Mouse (Mus musculus): ENCODE measurements around the gene Nelfcd. TPM values are rescaled to one million over a fixed set of nuclear protein-coding genes. Genes with fewer than 3 reads are reported as not detected.

Gene Nelfcd
- polyA plus RNA-seq, 1 experiment from 2014 or later, result 125 TPM

DNA sequence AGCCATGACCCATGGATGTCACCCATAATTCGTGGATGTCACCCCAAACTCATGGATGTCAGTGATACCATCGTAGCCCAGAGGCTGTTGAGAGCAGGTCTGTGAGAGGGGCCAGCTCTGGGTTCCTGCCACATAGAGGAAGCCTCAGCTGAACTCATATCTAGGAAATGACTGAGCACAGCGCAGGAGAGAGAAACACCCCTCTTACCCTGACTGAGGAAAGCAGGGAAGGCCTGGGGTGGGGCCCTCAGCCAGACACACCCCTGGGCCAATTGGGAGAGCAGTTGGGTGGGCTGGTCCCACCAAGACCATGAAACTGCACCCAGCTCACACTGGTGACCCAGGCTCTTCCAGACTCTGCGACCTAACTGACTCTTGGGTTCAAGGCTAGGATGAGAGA, 34.7 kb downstream of the Nelfcd start, which contains the start of gene Tubb1:
Tubb1 (plus strand) TSS at position 343 of the 400 bp plus-strand sequence.
- no peak for ATAC-seq (ENCODE audit: insufficient number of reproducible peaks, insufficient read depth, low FRiP score, low read depth)
- Histone ChIP-seq H3K4me1 (ENCODE audit: control insufficient read depth, insufficient read depth, low read length) (no peaks in the 10 kb centered on the region), H3K4me3 (ENCODE audit: low read depth, low read length) (no peak within 1 kb of the TSS), H3K9me3 (ENCODE audit: control insufficient read depth, low read depth, low read length) (no peaks in the 10 kb centered on the region), H3K27ac (ENCODE audit: low read length) (no peak within 1 kb of the TSS), H3K9ac (replicated peaks; ENCODE audit: low read depth, low read length) (no peak within 1 kb of the TSS), H3K27me3 (ENCODE audit: control insufficient read depth, insufficient read depth, low read length) (no peaks in the 10 kb centered on the region), H3K4me2 (replicated peaks; ENCODE audit: low read depth, low read length) (no peak within 1 kb of the TSS), H3K36me3 (ENCODE audit: control insufficient read depth, insufficient read depth, low read length) (no peaks in the 10 kb centered on the region)
- WGBS, result 70% methylated on average over 4 of the region's 4 CpGs

DNA sequence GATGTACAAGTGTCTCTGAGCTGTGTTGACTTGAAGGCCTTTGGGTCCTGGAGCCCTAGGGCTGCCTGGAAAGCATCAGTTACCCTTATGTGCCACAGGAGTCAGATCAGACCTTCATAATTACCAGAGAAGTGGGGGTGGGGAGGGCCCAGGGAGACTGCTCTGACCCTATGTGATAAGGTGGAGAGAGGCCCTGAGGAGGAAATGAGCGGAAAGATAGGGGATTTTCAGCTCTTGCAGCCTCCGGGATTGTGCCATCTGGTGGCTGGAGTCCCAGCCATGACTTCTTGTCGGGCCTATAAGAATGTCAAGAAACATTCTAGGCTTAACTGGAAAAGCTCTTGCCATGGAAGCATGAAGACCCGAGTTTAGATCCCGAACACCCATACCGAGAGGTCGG, 38.1 kb downstream of the Nelfcd start:
- Histone ChIP-seq H3K4me1 (ENCODE audit: control insufficient read depth, insufficient read depth, low read length) (no peaks in the 10 kb centered on the region), H3K9me3 (ENCODE audit: control insufficient read depth, low read depth, low read length) (no peaks in the 10 kb centered on the region), H3K4me3 (ENCODE audit: low read depth, low read length) (no peak overlapping the region), H3K27ac (ENCODE audit: low read length) (no peak overlapping the region), H3K36me3 (ENCODE audit: control insufficient read depth, insufficient read depth, low read length) (no peaks in the 10 kb centered on the region), H3K9ac (replicated peaks; ENCODE audit: low read depth, low read length) (no peak overlapping the region), H3K27me3 (ENCODE audit: control insufficient read depth, insufficient read depth, low read length) (no peaks in the 10 kb centered on the region), H3K4me2 (replicated peaks; ENCODE audit: low read depth, low read length) (no peak overlapping the region)
- whole genome bisulfite sequencing, result 73% methylated on average over 7 of the region's 7 CpGs
- ATAC-seq (ENCODE audit: insufficient number of reproducible peaks, insufficient read depth, low FRiP score, low read depth), result peak; percentile 67; the same call in 1 of the 2 replicates

DNA sequence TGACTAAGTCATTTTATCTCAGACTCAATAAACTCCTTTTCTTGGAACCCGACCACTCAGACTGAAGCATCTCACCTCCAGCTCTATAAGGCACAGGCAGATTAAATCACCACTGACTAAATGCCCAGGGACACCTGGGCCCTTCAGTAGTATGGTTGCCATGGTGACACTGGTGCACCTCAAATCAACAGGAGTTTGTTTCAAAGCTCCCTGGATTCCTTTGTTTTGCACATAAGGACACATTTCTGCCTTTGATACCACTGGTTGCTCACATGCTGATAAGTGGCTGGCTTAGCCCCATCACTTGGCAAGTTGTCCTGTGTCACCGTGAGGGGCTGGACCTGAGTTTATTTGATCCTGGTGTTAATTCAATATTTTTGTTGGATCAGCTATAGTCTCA, 43.8 kb downstream of the Nelfcd start:
- no peak for ATAC-seq (ENCODE audit: insufficient number of reproducible peaks, insufficient read depth, low FRiP score, low read depth)
- no peak overlapping the region for H3K4me2 ChIP-seq (replicated peaks; ENCODE audit: low read depth, low read length)
- H3K27ac ChIP-seq (ENCODE audit: low read length), result no peak overlapping the region
- peaks cover 21% of the 10 kb centered on the region for H3K36me3 ChIP-seq (ENCODE audit: control insufficient read depth, insufficient read depth, low read length)
- no peaks in the 10 kb centered on the region for H3K27me3 ChIP-seq (ENCODE audit: control insufficient read depth, insufficient read depth, low read length)
- no peak overlapping the region for H3K4me3 ChIP-seq (ENCODE audit: low read depth, low read length)
- H3K4me1 ChIP-seq (ENCODE audit: control insufficient read depth, insufficient read depth, low read length), result no peaks in the 10 kb centered on the region
- WGBS, result 62% methylated on average over 2 of the region's 2 CpGs
- no peak overlapping the region for H3K9ac ChIP-seq (replicated peaks; ENCODE audit: low read depth, low read length)
- H3K9me3 ChIP-seq (ENCODE audit: control insufficient read depth, low read depth, low read length), result no peaks in the 10 kb centered on the region

DNA sequence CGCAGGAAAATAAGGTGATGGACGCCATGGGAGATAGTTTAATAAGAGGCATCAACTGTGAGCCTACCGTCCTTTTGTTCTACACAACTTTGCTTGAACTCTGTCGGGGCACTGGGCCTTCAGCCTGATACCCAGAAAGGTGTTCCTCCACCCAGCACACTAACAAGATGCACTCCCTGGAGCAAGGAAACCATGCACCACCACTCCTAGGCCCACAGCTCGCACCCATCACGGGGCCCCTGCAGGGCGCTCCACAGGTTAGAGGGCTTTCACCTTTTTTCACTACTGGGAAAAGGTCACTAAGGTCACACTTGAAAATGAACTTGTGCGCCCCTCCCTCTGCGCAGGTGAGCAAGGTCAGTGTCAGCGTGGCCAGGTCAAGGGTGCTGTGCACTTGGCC, 47.8 kb downstream of the Nelfcd start:
- Histone ChIP-seq H3K4me3 (ENCODE audit: low read depth, low read length) (peak overlapping the region; percentile 55), H3K9me3 (ENCODE audit: control insufficient read depth, low read depth, low read length) (no peaks in the 10 kb centered on the region), H3K36me3 (ENCODE audit: control insufficient read depth, insufficient read depth, low read length) (peaks cover 33% of the 10 kb centered on the region), H3K4me1 (ENCODE audit: control insufficient read depth, insufficient read depth, low read length) (no peaks in the 10 kb centered on the region), H3K4me2 (replicated peaks; ENCODE audit: low read depth, low read length) (peak overlapping the region; percentile 92), H3K9ac (replicated peaks; ENCODE audit: low read depth, low read length) (peak overlapping the region; percentile 47), H3K27me3 (ENCODE audit: control insufficient read depth, insufficient read depth, low read length) (no peaks in the 10 kb centered on the region), H3K27ac (ENCODE audit: low read length) (peak overlapping the region; percentile 59; the same call in 1 of the 2 replicates)
- 30% methylated on average over 10 of the region's 10 CpGs for WGBS
- 0 out of 2 replicates have a peak, but pooled peaks have one; percentile 6 for ATAC-seq (ENCODE audit: insufficient number of reproducible peaks, insufficient read depth, low FRiP score, low read depth)

DNA sequence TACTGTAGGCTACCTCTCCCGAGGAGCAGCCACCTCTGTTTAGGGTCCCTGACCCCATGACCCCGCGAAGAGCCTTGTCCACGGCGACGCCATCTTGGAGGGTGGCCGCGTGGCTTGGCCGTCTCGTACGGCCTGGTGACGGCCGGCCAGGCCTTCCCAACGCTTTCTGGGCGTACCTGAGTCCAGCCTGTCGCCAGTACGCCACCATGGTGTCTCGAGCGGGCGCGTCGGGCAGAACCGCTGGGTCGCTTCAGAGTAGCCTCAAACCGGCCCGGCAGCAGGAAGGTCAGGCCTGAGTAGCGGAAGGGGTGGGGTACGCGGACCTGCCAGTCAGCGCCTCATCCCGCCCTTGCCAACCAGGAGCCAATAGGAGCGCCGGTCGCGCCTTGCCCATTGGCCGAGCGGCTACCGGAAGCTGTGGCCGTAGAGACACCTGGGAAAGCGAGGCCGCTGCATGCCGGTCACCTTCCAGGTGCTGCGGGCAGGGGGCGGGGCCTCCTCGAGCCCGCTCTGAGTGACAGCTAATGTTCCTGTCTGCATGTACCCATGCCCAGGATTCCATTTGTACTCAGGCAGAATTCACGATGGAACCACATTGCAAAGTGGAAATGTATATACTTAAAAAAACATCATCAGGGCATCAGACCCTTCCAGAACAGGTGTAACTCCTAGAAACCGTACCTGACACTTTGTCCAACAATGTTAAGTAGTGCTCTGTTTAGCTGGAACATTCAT, 48.4 kb downstream of the Nelfcd start, which contains the start of gene Atp5e:
Atp5e (minus strand) TSS at position 317 of the 735 bp plus-strand sequence.
- no peaks in the 10 kb centered on the region for H3K4me1 ChIP-seq (ENCODE audit: control insufficient read depth, insufficient read depth, low read length)
- H3K4me2 ChIP-seq (replicated peaks; ENCODE audit: low read depth, low read length), result peak within 1 kb of the TSS; percentile 92
- peak within 1 kb of the TSS; percentile 59; the same call in 1 of the 2 replicates for H3K27ac ChIP-seq (ENCODE audit: low read length)
- no peaks in the 10 kb centered on the region for H3K27me3 ChIP-seq (ENCODE audit: control insufficient read depth, insufficient read depth, low read length)
- 2% methylated on average over 48 of the region's 48 CpGs for WGBS
- ATAC-seq (ENCODE audit: insufficient number of reproducible peaks, insufficient read depth, low FRiP score, low read depth), result peak; percentile 99
- H3K9ac ChIP-seq (replicated peaks; ENCODE audit: low read depth, low read length), result peak within 1 kb of the TSS; percentile 47
- H3K9me3 ChIP-seq (ENCODE audit: control insufficient read depth, low read depth, low read length), result no peaks in the 10 kb centered on the region
- H3K4me3 ChIP-seq (ENCODE audit: low read depth, low read length), result peak within 1 kb of the TSS; percentile 55
- H3K36me3 ChIP-seq (ENCODE audit: control insufficient read depth, insufficient read depth, low read length), result peaks cover 37% of the 10 kb centered on the region

DNA sequence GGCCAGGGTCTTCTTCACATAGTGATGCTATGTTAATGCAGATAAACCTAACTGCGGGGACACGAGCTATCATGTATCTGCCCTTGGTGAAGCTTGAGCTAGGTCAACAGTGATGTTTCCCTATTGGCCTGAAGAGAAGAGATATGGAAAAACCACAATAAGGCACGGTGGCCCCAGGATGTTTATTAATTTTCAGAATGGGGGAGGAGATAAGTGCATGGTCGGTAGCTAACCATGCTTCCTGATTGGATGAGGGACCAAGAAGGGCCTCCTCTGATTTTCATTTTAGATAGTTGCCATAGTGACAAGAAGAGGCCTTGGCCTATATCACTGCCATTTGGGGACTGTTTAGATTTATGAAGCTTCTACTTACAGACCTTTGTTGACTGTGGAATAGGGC, 54.7 kb downstream of the Nelfcd start:
- no peaks in the 10 kb centered on the region for H3K27me3 ChIP-seq (ENCODE audit: control insufficient read depth, insufficient read depth, low read length)
- no peak overlapping the region for H3K4me2 ChIP-seq (replicated peaks; ENCODE audit: low read depth, low read length)
- no peak overlapping the region for H3K27ac ChIP-seq (ENCODE audit: low read length)
- no peaks in the 10 kb centered on the region for H3K9me3 ChIP-seq (ENCODE audit: control insufficient read depth, low read depth, low read length)
- peaks cover 14% of the 10 kb centered on the region; the same call in 1 of the 2 replicates for H3K4me1 ChIP-seq (ENCODE audit: control insufficient read depth, insufficient read depth, low read length)
- WGBS, result 68% methylated on average over 4 of the region's 4 CpGs
- H3K36me3 ChIP-seq (ENCODE audit: control insufficient read depth, insufficient read depth, low read length), result peaks cover 17% of the 10 kb centered on the region
- no peak overlapping the region for H3K9ac ChIP-seq (replicated peaks; ENCODE audit: low read depth, low read length)
- no peak overlapping the region for H3K4me3 ChIP-seq (ENCODE audit: low read depth, low read length)
- ATAC-seq (ENCODE audit: insufficient number of reproducible peaks, insufficient read depth, low FRiP score, low read depth), result no peak

DNA sequence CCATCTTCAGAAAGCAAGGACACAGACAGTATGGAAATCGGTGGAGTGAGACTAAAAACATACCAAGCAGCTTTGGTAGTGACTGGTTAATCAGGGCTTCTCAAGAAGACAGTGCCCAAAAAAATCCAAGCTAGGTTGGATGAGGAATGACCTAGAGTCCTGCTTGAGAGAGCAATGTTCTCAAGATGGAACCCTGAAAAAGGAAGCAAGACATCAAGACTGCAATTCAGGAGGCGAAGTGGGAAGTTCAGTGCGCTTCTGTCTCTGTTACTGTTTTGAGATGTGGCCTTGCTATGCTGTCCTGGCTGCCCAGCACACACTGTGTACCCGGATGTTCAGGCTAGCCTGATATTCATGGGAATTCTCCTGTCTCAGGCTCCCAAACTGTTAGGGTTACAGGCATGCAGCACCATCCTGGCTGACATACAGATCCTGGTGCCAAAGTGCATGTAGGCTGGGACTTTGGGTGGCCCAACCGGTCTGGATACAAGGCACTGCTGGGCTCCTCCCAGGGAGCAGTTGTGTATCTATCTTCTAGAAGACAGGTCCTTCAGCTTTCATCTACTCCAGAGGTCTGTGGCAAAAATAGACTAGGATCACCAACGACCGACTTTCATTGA, 55.3 kb downstream of the Nelfcd start:
- no peak for ATAC-seq (ENCODE audit: insufficient number of reproducible peaks, insufficient read depth, low FRiP score, low read depth)
- Histone ChIP-seq H3K4me3 (ENCODE audit: low read depth, low read length) (no peak overlapping the region), H3K4me1 (ENCODE audit: control insufficient read depth, insufficient read depth, low read length) (peaks cover 14% of the 10 kb centered on the region; the same call in 1 of the 2 replicates), H3K27me3 (ENCODE audit: control insufficient read depth, insufficient read depth, low read length) (no peaks in the 10 kb centered on the region), H3K36me3 (ENCODE audit: control insufficient read depth, insufficient read depth, low read length) (peaks cover 16% of the 10 kb centered on the region), H3K27ac (ENCODE audit: low read length) (no peak overlapping the region), H3K9me3 (ENCODE audit: control insufficient read depth, low read depth, low read length) (no peaks in the 10 kb centered on the region), H3K9ac (replicated peaks; ENCODE audit: low read depth, low read length) (no peak overlapping the region), H3K4me2 (replicated peaks; ENCODE audit: low read depth, low read length) (no peak overlapping the region)
- WGBS, result 88% methylated on average over 7 of the region's 7 CpGs

DNA sequence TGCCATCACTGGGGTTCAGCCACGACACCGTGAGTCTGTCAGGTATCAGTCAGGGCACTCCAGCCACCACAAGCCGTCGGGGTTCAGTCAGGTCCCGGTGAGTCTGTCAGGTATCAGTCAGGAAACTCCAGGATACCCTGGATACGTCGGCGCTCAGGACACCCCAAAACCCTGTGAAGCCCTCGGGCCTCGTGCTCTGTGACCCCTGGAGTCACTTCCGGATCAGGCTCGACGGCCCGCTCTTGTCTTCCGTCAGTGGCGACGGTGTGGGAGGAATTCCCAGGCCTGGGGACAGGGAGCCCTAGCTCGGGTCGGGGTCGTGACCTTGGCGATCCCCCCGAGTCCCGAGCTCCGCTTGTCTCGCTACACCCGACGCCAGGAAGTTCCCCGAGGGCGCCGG, 56.8 kb downstream of the Nelfcd start:
- Histone ChIP-seq H3K4me1 (ENCODE audit: control insufficient read depth, insufficient read depth, low read length) (peaks cover 14% of the 10 kb centered on the region; the same call in 1 of the 2 replicates), H3K9ac (replicated peaks; ENCODE audit: low read depth, low read length) (peak overlapping the region; percentile 81), H3K36me3 (ENCODE audit: control insufficient read depth, insufficient read depth, low read length) (peaks cover 12% of the 10 kb centered on the region), H3K4me2 (replicated peaks; ENCODE audit: low read depth, low read length) (peak overlapping the region; percentile 73), H3K27me3 (ENCODE audit: control insufficient read depth, insufficient read depth, low read length) (no peaks in the 10 kb centered on the region), H3K4me3 (ENCODE audit: low read depth, low read length) (peak overlapping the region; percentile 68), H3K27ac (ENCODE audit: low read length) (no peak overlapping the region), H3K9me3 (ENCODE audit: control insufficient read depth, low read depth, low read length) (no peaks in the 10 kb centered on the region)
- WGBS, result 7% methylated on average over 30 of the region's 30 CpGs
- no peak; the same call in 1 of the 2 replicates for ATAC-seq (ENCODE audit: insufficient number of reproducible peaks, insufficient read depth, low FRiP score, low read depth)

Measured in stomach, embryonic 14.5 days (tissue).